Mouse (Mus musculus) retina, embryonic 14.5 days (tissue): ENCODE measurements at regions not wholly inside any gene's neighbourhood (a gene's known extent, or its start where the extent isn't known, plus 50 kb on each side); places are given as distances from the start of the nearest gene placed in this dataset.

Experiments
- DNase-seq: peaks from one replicate; pipeline ENCODE4 v3.0.0-alpha.2; 2015; ENCODE audit warnings: low spot score

GRCm38 (mm10) chr5:90164434-90164833 is 59.4 kb downstream of the Cox18 start:
- DNase-seq = no peak

- DNase-seq = no peak
Measured at GRCm38 (mm10) chr5:90163033-90163859, 60.6 kb downstream of the Cox18 start.

DNA sequence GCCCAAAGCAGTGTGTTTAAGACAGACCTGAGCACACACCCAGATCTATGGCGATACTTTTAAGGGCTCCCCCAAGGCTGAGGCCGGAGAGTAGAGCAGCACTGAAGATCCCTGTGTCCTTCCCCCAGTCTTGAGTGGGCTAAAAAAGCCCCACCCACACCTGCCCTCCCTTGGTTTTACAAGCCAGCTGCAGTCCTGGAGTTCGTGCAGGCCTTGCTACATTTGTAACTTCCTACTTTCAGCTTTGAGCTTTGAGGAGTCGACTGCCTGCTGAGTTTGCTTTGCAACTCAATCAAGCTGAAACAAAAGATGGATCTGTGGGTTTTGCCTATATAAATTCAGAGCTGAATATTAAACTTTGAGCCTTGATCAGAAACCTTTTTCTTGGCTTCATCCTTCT is 63.5 kb downstream of the Cox18 start:
- no peak for DNase-seq

GRCm38 (mm10) chr5:90156522-90156921 is 67.3 kb downstream of the Cox18 start:
- DNase-seq = no peak

DNA sequence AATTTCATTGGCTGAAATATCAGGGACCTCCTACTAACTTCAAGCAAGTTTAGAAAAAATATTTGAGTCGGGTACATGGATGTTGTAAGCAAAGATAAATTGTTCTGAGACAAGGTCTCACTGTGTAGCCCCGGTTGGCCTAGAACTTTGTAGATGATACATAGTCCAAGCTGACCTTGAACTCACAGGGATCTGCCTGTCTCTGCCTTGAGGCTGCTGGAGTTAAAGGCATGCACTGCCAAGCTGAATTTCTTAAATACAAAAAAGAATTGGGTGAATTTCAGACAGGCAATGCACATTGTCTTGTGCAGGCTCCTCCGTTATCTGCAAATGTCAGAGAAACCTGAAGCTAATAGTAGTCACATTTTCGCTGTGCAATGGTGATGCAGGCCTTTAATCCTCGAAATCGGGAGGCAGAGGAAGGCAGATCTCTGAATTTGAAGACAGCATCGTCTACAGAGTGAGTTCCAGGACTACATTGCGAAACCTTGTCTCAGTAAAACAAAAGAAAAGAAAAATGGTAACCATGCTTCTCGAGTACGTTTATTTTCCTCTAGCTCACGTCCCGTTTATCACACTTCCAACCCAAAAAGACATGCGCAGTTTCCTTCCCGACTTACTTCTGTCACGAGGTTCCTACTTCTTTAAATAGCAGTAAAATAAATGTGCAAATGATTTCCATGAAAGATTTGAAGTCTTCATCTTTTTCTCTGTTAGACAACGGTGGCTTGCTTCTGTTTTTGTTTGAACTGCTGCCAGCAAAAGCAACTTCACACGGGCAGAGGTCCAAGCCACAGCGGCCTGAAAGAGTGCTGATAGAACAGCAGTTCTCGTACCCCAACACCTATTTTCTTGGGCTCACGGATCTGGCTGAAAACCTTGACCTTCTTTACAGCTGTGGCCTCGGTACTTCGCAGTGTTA is 73.9 kb downstream of the Cox18 start:
- no peak for DNase-seq

DNA sequence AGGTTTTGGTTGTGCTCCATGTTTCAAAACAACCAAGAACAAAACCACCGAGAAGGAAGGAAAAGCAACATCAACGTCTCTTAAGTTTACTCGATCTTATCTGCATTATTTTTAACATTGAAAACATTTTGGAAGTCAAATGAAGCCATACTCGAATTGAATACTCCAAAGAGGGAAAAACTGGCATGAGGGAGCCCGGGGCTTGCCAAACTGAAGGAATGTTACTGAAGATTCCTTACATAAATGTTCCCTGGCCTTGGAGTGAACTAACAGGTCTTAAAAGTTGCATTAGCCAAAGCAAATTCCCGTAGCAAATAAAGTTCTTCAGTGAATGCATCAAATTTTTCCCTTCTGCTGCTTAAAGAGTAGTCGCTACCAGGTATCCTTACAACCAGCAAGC is 87.8 kb downstream of the Cox18 start:
- DNase-seq = no peak

- DNase-seq = no peak
Measured at GRCm38 (mm10) chr5:90107036-90107435, 116.8 kb downstream of the Cox18 start.

GRCm38 (mm10) chr5:90104672-90105071 is 119.1 kb downstream of the Cox18 start:
- peak; percentile 8 for DNase-seq

GRCm38 (mm10) chr5:90088541-90088940 is 135.3 kb downstream of the Cox18 start:
- no peak for DNase-seq

GRCm38 (mm10) chr5:90086491-90086890 is 137.3 kb downstream of the Cox18 start:
- no peak for DNase-seq

- no peak for DNase-seq
Measured at GRCm38 (mm10) chr5:90077025-90077536, 146.7 kb downstream of the Cox18 start.

- no peak for DNase-seq
Measured at GRCm38 (mm10) chr5:90075629-90076349, 148.0 kb downstream of the Cox18 start.

DNA sequence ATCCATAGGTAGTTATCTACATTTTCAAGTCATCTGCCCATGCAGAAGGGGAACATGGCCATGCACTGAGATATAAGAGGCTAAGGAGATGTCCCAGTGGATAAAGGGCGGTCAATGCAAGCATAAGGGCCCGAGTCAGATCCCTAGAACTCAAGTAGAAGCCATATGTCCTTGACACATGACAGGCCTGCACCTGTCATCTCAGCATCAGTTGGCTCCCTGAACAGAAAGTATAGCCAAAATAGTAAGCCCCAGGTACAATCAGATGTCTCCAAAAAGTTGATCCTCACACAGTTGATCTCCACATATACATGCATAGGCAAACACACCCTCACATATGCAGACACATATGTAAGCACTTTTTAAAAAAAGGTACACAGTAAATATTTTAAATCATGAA is 152.0 kb downstream of the Cox18 start:
- DNase-seq = no peak

- DNase-seq = no peak
Measured at GRCm38 (mm10) chr5:90068601-90069000, 155.2 kb downstream of the Cox18 start.

GRCm38 (mm10) chr5:90067817-90068216 is 156.0 kb downstream of the Cox18 start:
- DNase-seq = no peak

GRCm38 (mm10) chr5:90065884-90066615 is 157.8 kb downstream of the Cox18 start:
- no peak for DNase-seq

DNA sequence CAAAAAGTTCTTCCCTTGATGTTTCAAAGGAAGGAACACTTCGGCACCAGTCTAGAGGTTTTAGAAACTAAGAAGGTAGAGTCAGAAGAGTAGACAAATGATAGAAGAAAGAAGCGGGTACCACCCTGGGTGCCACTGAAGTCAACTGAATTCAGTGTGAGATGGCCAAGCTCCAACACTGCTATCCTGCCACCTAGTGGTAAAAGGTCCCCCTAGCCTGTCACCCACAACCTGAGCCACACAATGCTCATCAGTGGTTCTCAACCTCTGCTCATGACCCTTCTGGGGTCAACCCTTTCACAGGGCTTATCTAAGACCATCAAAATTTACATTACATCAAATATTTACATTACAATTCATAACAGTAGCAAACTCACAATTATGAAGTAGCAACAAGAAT is 168.1 kb downstream of the Cox18 start:
- DNase-seq = peak; percentile 57

GRCm38 (mm10) chr5:90052516-90052915 is 169.4 kb upstream of the Adamts3 start:
- DNase-seq = no peak

- DNase-seq = no peak
Measured at GRCm38 (mm10) chr5:90049856-90050255, 166.7 kb upstream of the Adamts3 start.

GRCm38 (mm10) chr5:90042781-90043180 is 159.6 kb upstream of the Adamts3 start:
- DNase-seq = no peak

DNA sequence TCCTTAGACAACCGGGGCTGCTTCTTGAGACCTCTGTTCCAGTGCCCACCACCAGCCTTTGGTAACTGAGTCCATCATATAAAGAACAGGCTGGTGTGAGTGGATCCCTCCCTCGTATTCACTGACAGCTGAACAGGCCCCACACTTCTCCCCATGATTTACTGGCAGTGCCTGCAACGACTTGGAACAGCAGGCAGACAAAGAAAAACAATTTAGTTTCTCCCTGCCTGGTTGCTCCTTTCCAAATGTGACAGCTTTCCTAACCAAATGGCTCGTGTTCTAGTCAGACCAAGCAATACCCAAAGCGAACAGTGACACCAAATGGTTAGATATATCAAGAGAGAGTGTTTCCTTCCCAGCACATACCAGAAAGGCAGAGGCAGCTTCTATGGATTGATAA is 150.0 kb upstream of the Adamts3 start:
- DNase-seq = no peak
